ENCODE assay signal across 25 mouse cellular contexts in genomic region chrX:10517756-10518155, GRCm38 (mm10). TPM values are rescaled to one million over a fixed set of nuclear protein-coding genes. Genes with fewer than 3 reads are reported as not detected.
DNase-seq lines count a peak whose midpoint lies in the region; ATAC-seq and TF ChIP-seq lines count a peak whose summit lies in the region.
"Had no signal": no experiment of that assay in that cellular context is flagged by ENCODE, and none has a peak within 500 bp of the region (broad histone marks: within the 10 kb centered on the region; RNA-seq: fewer than 3 reads in every experiment).

No protein-coding gene starts in this region.

- H3K4me3 ChIP-seq in heart, postnatal 0 days (ENCODE audit: low read depth, low read length), result no peak overlapping the region
- H3K4me3 ChIP-seq in layer of hippocampus, adult 2 months, result no peak overlapping the region
- no peak overlapping the region for H3K4me3 ChIP-seq in forebrain, embryonic 14.5 days (ENCODE audit: low read depth, low read length)
- H3K4me3 ChIP-seq: intestine, embryonic 15.5 days; megakaryocyte, embryonic 14.5 days; midbrain, embryonic 13.5 days had no signal

- no peaks in the 10 kb centered on the region for H3K36me3 ChIP-seq in heart, postnatal 0 days (replicated peaks; ENCODE audit: control insufficient read depth, insufficient read depth, low read length)
- no peaks in the 10 kb centered on the region for H3K36me3 ChIP-seq in forebrain, embryonic 14.5 days (ENCODE audit: control insufficient read depth, insufficient read depth, low read length)
- H3K36me3 ChIP-seq: G1E; intestine, embryonic 15.5 days; midbrain, embryonic 13.5 days had no signal

- no peak for DNase-seq in heart, postnatal 0 days (ENCODE audit: low spot score)
- no peak for DNase-seq in heart, postnatal 4 days
- no peak for DNase-seq in layer of hippocampus, adult 2 months (ENCODE audit: low spot score in 2 of 2)
- no peak for DNase-seq in layer of hippocampus, adult 11-12 months (ENCODE audit: low spot score)
- peak; percentile 47 for DNase-seq in forebrain, embryonic 14.5 days (ENCODE audit: low spot score)
- peak; percentile 81 for DNase-seq in retina, postnatal 1 day
- no peak for DNase-seq in spleen, adult 18-20 months
- DNase-seq: adrenal gland, postnatal 10 days; B cell, adult 2 months; cerebellum, adult 8-10 months; gastrocnemius, postnatal 14 days; heart, adult 11 months; kidney, adult 8-10 months; kidney, postnatal 25 days; lung, embryonic 14.5 days; lung, postnatal 36 days; thymus, adult 2 months had no signal

- TF ChIP-seq CTCF in heart, postnatal 0 days (IDR thresholded peaks at IDR 0.05; ENCODE audit: low read depth), result no peak
- no peak for TF ChIP-seq CTCF in layer of hippocampus, adult 2 months (conservative IDR thresholded peaks at IDR 0.05)

- 0 out of 2 replicates have a peak overlapping the region, but pooled peaks have one; percentile 65 for H3K27ac ChIP-seq in heart, postnatal 0 days (ENCODE audit: low read depth)
- peak overlapping the region; percentile 48 for H3K27ac ChIP-seq in layer of hippocampus, adult 2 months
- peak overlapping the region; percentile 14; the same call in 1 of the 2 replicates for H3K27ac ChIP-seq in forebrain, embryonic 14.5 days (ENCODE audit: low read depth, low read length)
- H3K27ac ChIP-seq: intestine, embryonic 15.5 days; liver, embryonic 14.5 days; midbrain, embryonic 13.5 days; stomach, postnatal 0 days had no signal

- H3K4me2 ChIP-seq in heart, postnatal 0 days (ENCODE audit: low read depth, low read length), result no peak overlapping the region
- no peak overlapping the region for H3K4me2 ChIP-seq in forebrain, embryonic 14.5 days (ENCODE audit: low read length)
- H3K4me2 ChIP-seq: heart, embryonic 11.5 days; intestine, embryonic 15.5 days; lung, embryonic 14.5 days; midbrain, embryonic 13.5 days had no signal

- H3K4me1 ChIP-seq in heart, postnatal 0 days (ENCODE audit: control insufficient read depth, insufficient read depth), result 0 out of 2 replicates have a peak, but pooled peaks cover 3% of the 10 kb centered on the region
- no peaks in the 10 kb centered on the region for H3K4me1 ChIP-seq in forebrain, embryonic 14.5 days (ENCODE audit: control insufficient read depth, insufficient read depth, low read length)
- H3K4me1 ChIP-seq: intestine, embryonic 15.5 days; megakaryocyte, embryonic 14.5 days had no signal

- H3K27me3 ChIP-seq in heart, postnatal 0 days (ENCODE audit: control insufficient read depth, insufficient read depth, low read length), result no peaks in the 10 kb centered on the region
- no peaks in the 10 kb centered on the region for H3K27me3 ChIP-seq in forebrain, embryonic 14.5 days (replicated peaks; ENCODE audit: control insufficient read depth, insufficient read depth, low read length)
- H3K27me3 ChIP-seq: CH12.LX; intestine, embryonic 15.5 days; midbrain, embryonic 13.5 days had no signal

- no peak for TF ChIP-seq EP300 in heart, postnatal 0 days (IDR thresholded peaks at IDR 0.05; ENCODE audit: low read depth)

- 74% methylated on average over 4 of the region's 4 CpGs for WGBS in heart, postnatal 0 days
- WGBS in forebrain, embryonic 14.5 days, result 48% methylated on average over 4 of the region's 4 CpGs

- ATAC-seq in heart, postnatal 0 days (ENCODE audit: insufficient read depth, low read depth), result no peak
- no peak for ATAC-seq in forebrain, embryonic 14.5 days
- ATAC-seq: midbrain, embryonic 13.5 days had no signal

- H3K9ac ChIP-seq in heart, postnatal 0 days (replicated peaks; ENCODE audit: low read depth, low read length), result no peak overlapping the region
- H3K9ac ChIP-seq in forebrain, embryonic 14.5 days (ENCODE audit: low read length), result no peak overlapping the region
- H3K9ac ChIP-seq: intestine, embryonic 15.5 days; liver, embryonic 14.5 days; lung, embryonic 14.5 days; midbrain, embryonic 13.5 days had no signal

- H3K9me3 ChIP-seq in heart, postnatal 0 days (replicated peaks; ENCODE audit: control insufficient read depth, low read length), result no peaks in the 10 kb centered on the region
- H3K9me3 ChIP-seq in forebrain, embryonic 14.5 days (replicated peaks; ENCODE audit: control insufficient read depth, low read length), result no peaks in the 10 kb centered on the region
- H3K9me3 ChIP-seq: G1E; intestine, embryonic 15.5 days; megakaryocyte, embryonic 14.5 days; midbrain, embryonic 13.5 days had no signal

RNA-seq across cellular contexts. Expression of gene Tspan7, which starts 32.8 kb away (rescaled TPM):
- 32.7 and 70.8 TPM in 2 replicates for total RNA-seq in heart, postnatal 0 days (2014; rRNA removed; ENCODE audit: low replicate concordance)
- 90.0 and 91.9 TPM in 2 replicates for polyA plus RNA-seq in heart, postnatal 0 days (2015; fragmentation: Nextera tagmentation; extraction: Ambion mirVana)
- 100 to 1,000 TPM; 104 to 105 TPM for total RNA-seq in heart, postnatal 4 days (2021)
- 1,000 to 10,000 TPM; 1,107 to 1,213 TPM for total RNA-seq in layer of hippocampus, adult 2 months (2021)
- polyA plus RNA-seq in forebrain, embryonic 14.5 days (2014; fragmentation: Nextera tagmentation; extraction: Ambion mirVana), result 277 and 328 TPM in 2 replicates
- total RNA-seq: CH12.LX had no signal
- polyA plus RNA-seq: G1E had no signal

Comparison
In these comparisons a context has a peak if more than half of its experiments do, and no peak if none do; other contexts are left out.
1. DNase-seq: peak in forebrain, embryonic 14.5 days (single experiment) and retina, postnatal 1 day (single experiment); none in heart, postnatal 0 days (single experiment), heart, postnatal 4 days (single experiment), layer of hippocampus, adult 2 months (0 of 2), layer of hippocampus, adult 11-12 months (single experiment) and spleen, adult 18-20 months (0 of 2).
2. H3K27ac ChIP-seq: peak in every context shown above with its lines; median percentile 65 in heart, postnatal 0 days; 48 in layer of hippocampus, adult 2 months; 14 in forebrain, embryonic 14.5 days.
3. RNA of gene Tspan7, which starts 32.8 kb away (total RNA-seq): 1,107 to 1,213 TPM in layer of hippocampus, adult 2 months; 104 to 105 TPM in heart, postnatal 4 days and 32.7 to 70.8 TPM in heart, postnatal 0 days; every median in the first group is over 10 times any median in the second.